Mouse (Mus musculus) kidney, postnatal 4 days (tissue): Measurements from ENCODE around the gene Olfr130.

ENCODE experiments used
- DNase-seq, 2 experiments: peaks; one replicate each; pipeline ENCODE4 v3.0.0; 2021; ENCODE audit warnings: mixed read lengths in 2 of 2

Olfr130 gene

DNA sequence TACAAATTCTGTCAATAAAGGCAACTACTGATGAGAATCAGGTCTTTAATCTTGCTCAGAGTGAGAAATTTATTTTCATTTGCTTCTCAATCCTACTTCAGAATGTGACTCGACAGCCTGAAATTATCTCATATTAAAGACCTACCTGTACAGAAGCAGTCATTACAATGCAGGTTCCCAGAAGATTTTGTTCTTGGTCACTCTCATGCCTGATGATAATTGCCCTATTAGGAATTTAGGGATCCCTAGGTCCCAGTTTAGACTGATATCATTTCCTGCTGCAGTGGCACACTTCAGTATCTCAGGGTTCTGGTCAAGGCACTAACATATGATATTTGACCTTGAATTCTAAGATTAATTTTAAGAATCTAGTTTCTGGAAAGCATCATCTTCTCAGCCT lies at the start of gene Olfr130:
TSS of gene Olfr130 (plus strand) at position 301 of the 400 bp plus-strand sequence.
- no peak for DNase-seq

DNA sequence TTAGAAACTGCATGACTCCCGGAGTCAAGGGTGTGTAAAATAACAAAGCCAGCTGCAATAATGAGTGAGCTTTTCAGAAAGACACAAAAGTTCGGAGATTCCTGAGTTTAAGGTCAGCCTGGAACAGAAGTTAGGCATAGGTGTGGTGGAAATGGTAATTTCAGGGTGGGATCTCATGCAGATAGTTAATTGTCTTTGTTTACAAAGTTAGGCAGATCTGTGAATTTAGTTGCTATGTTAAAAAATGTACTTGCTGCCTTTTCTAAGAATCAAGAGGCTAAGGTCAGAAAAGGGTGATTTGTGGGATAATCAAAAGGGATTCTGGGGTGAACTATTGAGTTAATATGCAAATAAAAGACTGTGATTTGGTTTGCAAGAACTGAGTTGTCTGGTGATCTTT lies 47.4 kb upstream of the Olfr130 start:
- no peak for DNase-seq

DNA sequence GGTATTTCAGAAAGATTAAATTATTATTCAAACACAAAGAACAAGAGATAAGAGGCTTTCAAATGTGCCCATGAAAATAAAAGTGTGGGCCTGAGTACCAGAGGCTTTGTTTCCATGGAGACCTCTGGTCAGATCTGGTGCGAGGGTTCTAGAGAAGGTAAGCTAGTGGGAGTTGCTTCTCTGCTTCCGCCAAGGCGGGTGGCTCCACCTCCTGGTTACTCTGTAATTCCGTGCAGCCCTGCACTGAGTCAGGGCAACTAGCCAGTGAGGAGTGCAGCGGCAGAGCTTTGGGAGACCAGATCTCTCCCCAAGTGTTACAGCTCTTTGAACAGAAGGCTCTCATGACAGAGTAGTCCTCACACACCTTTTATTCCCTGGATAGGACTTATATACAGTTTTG lies 37.4 kb upstream of the Olfr130 start:
- DNase-seq: no peak

- no peak for DNase-seq
Observed at GRCm38 (mm10) chr17:38059979-38060378, 3.7 kb upstream of the Olfr130 start, which contains the start of gene Olfr129. Gene Olfr129, minus strand, starts transcription at chr17:38060079.

DNA sequence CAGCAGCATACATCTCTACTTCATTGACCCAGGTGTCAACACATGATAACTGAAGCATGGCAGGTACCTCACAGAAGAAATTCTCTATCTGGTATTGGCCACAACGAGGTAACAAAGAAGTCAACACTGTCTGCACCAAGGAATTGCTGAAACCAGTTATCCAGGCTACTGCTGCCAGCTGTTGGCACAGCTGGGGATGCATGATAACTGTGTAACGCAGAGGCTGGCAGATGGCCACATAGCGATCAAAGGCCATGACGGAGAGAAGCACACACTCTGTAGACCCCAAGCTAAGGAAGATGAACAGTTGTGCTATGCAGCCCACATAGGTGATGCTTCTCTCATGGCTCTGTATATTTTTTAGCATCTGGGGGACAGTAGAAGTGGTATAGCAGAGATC lies 18.6 kb downstream of the Olfr130 start:
- no peak for DNase-seq

DNA sequence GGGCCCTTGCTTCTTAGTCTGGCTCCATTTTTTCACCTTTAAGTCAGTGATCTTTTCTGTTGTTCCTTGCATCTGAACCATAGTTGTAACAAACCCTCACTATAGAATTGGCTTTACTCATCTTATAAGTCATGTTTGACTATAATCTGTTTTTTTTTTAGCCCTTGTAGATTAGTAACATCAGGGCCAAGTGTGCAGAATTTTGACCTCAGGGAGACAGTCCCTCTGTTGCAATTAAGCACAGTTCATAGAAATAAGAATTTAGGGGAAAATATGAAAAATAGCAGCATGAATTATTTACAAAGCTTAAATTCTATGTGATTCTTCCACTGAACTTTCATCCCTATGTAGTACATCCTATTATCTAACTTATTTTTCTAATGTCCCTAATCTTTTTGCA lies 24.9 kb downstream of the Olfr130 start, which contains the start of gene Olfr131:
TSS of gene Olfr131 (minus strand) at position 101 of the 400 bp plus-strand sequence.
- no peak for DNase-seq
